Mouse (Mus musculus) B cell, adult 67 days (primary cell): ENCODE measurements around the gene Stpg4. TPM values are rescaled to one million over a fixed set of nuclear protein-coding genes. Genes with fewer than 3 reads are reported as not detected.

Experiments
- total RNA-seq, 2 experiments: library from RNA; stranded (reverse); gene quantifications; 4 replicates each; pipeline ENCODE4 v1.2.4; 2023

Stpg4 gene
- 1 to 10 TPM in 1 of 2 experiments, not detected in 1; 1.2 TPM for total RNA-seq

DNA sequence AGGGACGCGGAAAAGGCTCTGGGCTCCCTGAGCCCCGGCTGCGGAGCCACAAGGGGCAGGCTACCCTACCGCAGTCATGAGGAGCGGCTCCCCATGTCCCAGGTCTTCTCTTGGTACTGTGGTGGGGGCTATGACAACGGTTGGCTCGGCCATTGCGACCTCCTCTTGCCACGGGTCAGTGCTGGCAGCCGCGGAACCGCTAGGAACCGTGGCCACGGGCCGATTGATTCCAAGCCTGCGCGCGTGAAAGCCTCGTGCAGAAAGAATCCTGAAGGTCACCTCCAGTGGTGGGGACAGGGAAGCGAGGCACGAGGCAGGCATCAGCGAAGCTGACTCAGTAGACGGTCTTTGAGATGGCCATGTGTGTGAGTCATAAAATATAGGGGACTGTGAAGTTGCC, at the start of gene Stpg4:
Gene Stpg4, minus strand, starts transcription at position 231 of the 400 bp plus-strand sequence.

DNA sequence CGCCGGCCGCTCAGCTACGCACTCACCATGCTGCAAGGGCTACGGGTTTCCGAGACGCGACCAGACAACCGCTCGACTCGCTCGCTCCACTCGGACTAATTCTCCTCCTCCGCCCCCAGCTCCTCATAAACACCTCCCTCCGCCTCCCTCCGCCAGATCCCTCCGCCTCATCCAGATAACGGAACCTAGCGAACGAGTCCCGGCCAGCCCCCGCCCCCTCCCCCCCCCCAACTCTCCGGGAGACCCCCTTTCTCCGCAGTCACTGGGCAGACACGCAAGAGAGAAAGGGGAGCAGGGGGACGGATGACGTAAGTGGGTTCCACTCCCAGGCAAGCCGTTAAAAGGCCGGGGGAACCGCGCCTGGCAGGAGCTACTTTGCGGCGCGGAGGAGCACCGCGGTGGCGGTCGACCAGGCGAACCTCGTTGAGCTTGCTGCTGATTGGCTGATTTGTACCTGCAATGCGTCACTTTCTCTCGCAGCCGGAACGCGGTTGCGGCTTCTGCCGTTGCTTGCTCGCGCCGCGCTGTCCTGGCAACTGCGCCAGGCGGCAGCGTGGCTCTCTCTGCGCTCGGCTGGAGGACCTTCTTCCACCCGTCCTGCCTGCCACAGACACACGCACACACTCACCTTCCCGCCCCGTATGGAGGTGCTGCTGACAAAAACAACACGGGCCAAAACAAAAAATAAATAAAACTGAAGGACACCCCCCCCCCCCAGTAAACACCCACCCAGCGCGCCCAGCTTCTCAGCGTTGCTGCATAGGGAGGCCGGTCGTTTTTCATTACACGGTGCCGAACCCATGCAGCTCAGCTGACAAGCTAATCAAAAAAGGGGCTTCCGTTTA, 19.4 kb upstream of the Stpg4 start, which contains the start of gene Calm2:
Gene Calm2, minus strand, starts transcription at position 169 of the 845 bp plus-strand sequence.

Other genes starting within 250 kb of the Stpg4 start
- gene Mcfd2, start 161.8 kb downstream of the Stpg4 start, total RNA-seq, result 10 to 100 TPM; 19.7 to 21.0 TPM
- gene Ttc7, start 144.9 kb downstream of the Stpg4 start, total RNA-seq, result 100 to 1,000 TPM; 174 to 177 TPM
- 100 to 1,000 TPM; 400 to 473 TPM for gene Calm2, start 19.2 kb upstream of the Stpg4 start, total RNA-seq
- gene Epcam, start 208.2 kb upstream of the Stpg4 start, total RNA-seq, result 1 to 10 TPM in 1 of 2 experiments, under 1 TPM in 1; 0.95 to 2.6 TPM
- gene Msh2, start 244.6 kb upstream of the Stpg4 start, total RNA-seq, result 10 to 100 TPM; 39.1 to 47.2 TPM